Mouse (Mus musculus): Measurements from ENCODE around the gene Slc5a9.

DNA sequence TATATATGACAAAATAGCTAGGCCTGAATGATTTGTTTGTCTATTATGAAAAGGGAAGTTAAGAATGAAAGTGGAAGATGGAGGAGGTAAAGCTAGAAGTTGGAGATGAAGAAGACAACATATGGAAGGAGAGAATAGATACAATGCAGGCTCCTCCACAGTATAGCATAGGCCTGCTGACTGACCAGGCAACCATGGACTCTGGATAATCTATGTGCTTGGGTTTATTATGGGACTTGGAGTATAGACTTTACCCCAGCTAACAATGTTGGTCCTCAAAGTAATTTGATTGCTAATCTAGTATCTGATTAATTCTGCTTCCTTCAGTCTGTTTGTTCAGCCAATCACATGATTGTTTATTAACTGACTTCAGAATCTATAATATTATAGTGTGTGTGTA is 10.6 kb downstream of the Slc5a9 start:
- TF ChIP-seq CTCF (IDR thresholded peaks at IDR 0.05; ENCODE audit: low read depth, low read length) (no peak), POLR2A (IDR thresholded peaks at IDR 0.05; ENCODE audit: extremely low read depth, insufficient read depth, low read length) (no peak)

Measured in liver, adult 2 months (tissue).